Mouse (Mus musculus): Measurements from ENCODE around the gene Atxn7l1.

DNA sequence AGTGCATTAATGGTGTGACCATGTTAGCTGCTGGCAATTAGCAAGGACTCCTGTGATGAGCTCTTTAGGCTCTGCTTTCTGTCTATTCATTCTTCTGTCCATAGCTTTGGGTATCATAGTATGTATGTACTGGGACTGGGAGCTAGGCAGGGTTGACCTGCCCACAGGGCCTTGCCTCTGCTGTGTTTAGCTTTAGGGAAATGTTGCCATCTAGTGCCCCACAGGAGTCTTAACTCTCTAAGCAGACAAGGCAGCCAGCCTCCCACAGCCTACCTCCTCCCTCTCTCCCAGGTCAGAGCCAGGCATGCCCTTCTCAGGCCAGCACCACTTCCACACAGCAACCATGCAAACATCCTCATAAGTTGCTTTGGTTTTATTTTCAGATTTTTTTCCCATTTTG is 38.0 kb upstream of the Atxn7l1 start:
- no peak for TF ChIP-seq GATA1 (IDR thresholded peaks at IDR 0.05; ENCODE audit: low read length)
- TF ChIP-seq TAL1 (IDR thresholded peaks at IDR 0.05; ENCODE audit: low read length) = no peak

All from erythroblast, embryonic 14.5 days (primary cell).